Mouse (Mus musculus) fibroblast of lung, adult 2 months (primary cell): ENCODE data around the gene Pabpn1.
A peak's percentile ranks its signal among the peaks of the same experiment; 100 is the strongest.

Experiments used
- DNase-seq: peaks from one replicate; pipeline ENCODE4 v3.0.0-alpha.2; 2011; ENCODE audit warnings: low read depth

The Pabpn1 gene

GRCm38 (mm10) chr14:54893651-54894181, 1.4 kb downstream of the Pabpn1 start:
- peak; percentile 99 for DNase-seq

- no peak for DNase-seq
Observed at GRCm38 (mm10) chr14:54894296-54895151, 2.2 kb downstream of the Pabpn1 start.

DNA sequence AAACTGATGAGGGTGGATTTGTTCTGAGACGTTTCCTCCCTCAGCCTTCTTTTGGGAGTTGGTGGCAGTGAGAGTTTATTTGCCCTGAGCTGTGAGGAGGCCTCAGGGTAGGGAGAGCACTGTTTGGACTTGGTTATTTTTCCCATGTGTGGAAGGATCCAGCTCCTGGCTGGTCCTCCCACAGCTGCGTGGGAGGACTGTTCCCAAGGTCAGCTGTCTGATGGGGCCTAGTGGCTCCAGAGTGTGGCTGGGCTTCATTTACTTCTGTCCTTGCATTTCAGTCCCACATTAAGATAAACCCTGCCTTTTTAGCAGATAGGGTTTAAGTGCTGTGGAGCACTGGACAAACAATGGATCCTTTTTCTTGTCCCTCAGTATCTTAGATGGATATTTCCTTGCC, 5.1 kb downstream of the Pabpn1 start:
- DNase-seq: no peak

GRCm38 (mm10) chr14:54900383-54900782, 8.1 kb downstream of the Pabpn1 start:
- peak; percentile 63 for DNase-seq

GRCm38 (mm10) chr14:54903641-54904040, 11.3 kb downstream of the Pabpn1 start:
- no peak for DNase-seq

- DNase-seq: no peak
Observed at GRCm38 (mm10) chr14:54908682-54909081, 16.4 kb downstream of the Pabpn1 start.

GRCm38 (mm10) chr14:54912109-54912850, 20.0 kb downstream of the Pabpn1 start:
- DNase-seq: no peak

DNA sequence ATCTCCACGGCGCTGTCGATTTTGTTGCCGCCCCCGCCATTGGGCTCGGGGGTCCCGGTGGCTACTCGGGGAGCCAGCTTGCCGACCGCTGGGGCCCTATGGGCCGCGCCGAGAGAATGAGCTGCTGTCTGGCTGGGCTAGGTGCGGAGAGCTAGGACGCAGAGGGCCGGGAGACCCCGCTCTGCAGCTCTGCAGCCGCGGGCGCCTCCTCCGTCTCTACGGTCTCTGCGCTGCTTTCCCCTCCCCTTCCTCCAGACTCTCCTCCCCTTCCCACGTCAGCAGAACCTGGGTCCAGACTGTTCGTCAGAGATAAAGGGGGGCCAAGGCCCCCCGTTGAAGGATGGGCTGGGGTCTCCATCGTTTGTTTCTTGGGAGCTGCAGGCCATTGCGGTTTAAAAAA, 20.6 kb downstream of the Pabpn1 start, which contains the start of gene Slc22a17:
TSS of gene Slc22a17 (minus strand) at position 247 of the 400 bp plus-strand sequence.
- no peak for DNase-seq

GRCm38 (mm10) chr14:54913343-54913742, 21.0 kb downstream of the Pabpn1 start:
- DNase-seq: no peak

- no peak for DNase-seq
Observed at GRCm38 (mm10) chr14:54920076-54920685, 27.9 kb downstream of the Pabpn1 start.

- DNase-seq: no peak
Observed at GRCm38 (mm10) chr14:54924641-54925348, 32.5 kb downstream of the Pabpn1 start.

DNA sequence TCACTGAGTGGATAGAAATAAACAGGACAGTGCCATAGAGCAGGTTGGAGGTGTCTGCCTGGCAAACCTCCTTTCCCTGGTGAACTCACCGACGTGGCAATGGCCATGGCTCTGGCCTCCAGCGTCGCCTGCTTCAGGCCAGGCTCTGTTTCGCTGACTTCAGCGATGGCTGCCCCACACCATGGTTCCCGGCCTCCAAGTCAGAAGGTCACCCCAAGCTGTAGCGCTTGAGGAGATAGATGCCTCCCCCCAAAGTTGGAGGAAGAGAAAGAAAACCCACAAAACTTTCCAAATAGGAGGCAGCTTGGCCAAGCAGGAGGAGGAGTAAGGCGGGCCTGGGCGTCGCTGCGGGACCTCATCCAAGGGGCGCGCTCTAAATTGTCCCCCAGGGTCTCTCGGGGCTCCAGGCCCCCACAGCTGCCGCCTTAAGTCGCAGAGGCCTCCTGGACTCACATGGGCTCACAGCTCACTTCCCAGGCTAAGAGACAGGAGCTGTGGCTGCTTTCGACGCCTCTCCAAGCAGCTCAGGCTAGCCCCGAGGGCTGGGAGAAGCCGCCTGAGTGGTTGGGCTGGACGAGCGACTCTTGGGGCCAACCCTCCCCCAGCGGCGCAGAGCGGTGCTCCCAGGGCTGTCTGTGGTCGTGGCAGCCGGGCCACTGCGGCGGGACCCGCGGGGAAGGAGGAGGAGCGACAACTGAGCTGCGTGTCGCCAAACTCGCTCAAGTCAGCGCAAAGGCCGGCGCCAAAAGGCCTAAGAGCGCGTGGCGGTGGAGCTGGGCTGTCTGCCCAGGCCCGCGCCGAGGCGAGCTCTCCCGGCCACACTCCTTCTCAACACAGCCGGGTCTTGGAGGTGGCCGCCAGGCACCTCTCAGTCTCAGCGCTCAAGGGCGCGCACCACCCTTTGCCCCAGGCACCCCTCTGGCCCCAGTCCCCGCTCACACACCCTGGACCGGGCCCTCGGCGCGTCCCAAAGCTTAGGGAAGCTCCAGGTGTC, 33.3 kb downstream of the Pabpn1 start, which contains the start of gene Efs:
TSS of gene Efs (minus strand) at position 778 of the 994 bp plus-strand sequence.
- no peak for DNase-seq

DNA sequence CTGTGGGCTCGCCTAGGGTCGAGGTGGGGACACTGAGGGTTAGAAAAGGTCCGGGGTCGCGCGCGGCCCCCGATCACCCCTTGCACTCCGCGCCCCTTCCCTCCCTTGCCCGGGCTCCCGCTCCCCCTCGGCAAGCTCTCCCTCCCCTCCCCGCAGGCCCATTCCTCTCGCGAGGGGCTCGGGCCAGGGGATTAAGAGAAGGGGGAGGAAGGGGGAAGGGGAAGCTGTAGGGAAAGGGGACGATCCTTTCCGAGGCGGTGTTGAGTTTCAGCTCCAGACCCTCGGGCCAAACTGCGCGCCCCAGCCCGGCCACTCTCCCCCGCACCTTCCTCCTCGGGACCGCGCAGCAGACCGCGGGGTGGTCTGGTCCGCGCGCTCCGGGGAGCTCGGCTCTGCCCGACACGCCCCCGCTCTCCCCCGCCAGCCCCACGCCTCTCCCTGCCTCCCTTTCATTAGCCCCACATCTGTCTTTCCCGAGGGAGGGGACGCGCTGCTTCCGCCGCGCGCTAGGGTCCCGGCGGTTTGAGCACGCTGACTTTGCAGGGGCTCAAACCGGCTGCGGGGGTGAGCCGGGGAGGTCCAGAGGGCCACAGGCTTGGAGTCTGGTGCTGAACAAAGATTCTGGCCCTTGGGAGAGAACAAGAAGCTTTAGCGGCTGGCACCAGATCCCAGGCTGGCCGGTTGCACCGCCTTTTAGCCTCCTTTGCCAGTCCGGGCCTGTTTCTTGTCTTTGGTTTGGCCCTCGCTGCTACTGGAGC, 34.3 kb downstream of the Pabpn1 start:
- DNase-seq: no peak

DNA sequence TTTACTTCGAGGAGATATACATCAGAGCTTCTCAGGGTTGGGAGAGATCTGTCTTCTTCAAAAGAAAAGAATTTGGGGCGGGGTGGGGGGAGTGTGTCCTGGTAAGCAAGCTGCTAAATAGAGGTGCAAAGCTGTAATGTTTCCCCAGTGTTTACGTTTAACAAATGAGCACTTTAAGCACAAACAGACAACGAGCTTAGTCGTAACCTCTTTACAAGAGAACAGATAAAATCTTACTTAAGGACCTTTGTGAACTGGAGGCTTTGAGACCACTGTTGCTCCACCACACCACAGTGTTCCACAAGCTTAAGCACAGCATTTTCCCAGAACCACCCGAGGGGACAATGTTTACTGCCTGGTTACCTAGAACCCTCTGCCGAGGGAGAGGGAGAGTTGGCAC, 35.0 kb downstream of the Pabpn1 start:
- DNase-seq: no peak

DNA sequence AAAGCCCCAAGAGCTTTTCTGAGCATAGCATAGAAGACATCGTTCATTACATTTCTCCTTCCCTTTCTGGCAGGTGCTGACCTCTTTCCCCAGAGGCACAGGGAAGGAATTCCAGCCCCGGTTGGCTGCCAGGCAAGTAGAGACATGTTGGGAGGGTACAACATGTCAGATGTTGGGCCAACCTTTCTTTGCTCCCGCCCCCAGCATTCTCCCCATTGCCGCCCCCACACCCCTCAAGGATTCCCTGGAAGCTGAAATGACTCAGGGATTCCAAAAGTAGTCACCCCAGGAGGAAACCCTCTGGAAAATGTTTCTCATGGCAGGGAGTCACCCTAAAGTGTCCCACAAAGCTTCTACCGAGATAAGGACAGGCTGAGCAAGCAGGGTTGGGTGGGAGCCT, 37.5 kb downstream of the Pabpn1 start:
- DNase-seq: no peak

DNA sequence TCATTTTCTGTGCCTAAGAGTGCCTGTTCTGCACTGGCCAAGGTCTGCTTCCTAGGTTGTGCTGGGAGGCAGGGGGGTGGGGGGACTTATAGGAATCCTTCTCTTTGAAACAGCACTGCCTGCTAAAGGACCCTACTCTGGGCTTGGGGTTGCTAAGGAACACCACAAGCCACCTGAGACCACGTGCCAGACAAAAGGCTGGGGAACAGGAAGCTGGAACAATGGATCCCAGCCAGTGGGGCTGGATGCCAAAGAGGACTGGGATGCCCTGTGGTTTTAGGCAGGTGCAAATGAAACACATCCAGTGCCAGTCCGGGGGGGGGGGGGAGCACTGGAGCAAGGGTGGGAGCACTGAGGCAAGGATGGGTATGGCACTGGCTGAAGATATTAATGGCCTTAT, 38.1 kb downstream of the Pabpn1 start:
- DNase-seq: no peak

DNA sequence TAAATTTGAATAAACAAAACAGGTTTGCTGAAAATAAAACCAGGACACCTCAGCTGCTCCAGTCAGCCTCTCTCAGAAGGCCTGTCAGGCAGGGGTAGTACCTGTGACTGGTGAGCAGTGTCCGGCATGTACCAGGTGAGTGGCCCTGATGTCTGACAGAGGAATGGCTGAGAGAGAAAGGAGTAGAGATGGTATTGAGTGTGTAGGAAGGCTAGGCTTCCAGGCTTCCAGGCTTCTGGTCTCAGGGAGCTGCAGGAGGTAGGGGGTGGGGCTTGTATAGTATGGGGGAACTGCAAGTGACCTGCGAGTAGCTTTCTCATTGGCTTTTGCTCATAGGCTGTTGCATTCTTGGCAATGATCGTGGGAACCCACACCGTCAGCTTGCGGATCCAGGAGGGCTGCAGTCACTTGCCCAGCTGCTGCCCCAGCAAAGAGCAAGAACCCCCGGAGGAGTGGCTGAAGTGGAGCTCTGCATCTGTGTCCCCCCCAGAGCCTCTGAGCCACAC, 40.4 kb downstream of the Pabpn1 start, which contains the start of gene Il25:
TSS of gene Il25 (plus strand) at position 51 of the 506 bp plus-strand sequence.
- DNase-seq: no peak

- DNase-seq: no peak
Observed at GRCm38 (mm10) chr14:54935904-54936830, 43.9 kb downstream of the Pabpn1 start, which contains the start of gene Cmtm5. Gene Cmtm5, plus strand, starts transcription at chr14:54936261.
